Mouse (Mus musculus) embryonic facial prominence, embryonic 10.5 days (tissue): Measurements from ENCODE around the gene Ubr7. TPM values are rescaled to one million over a fixed set of nuclear protein-coding genes. Genes with fewer than 3 reads are reported as not detected.

Experiments used
- DNase-seq: peaks from one replicate; pipeline ENCODE4 v3.0.0-alpha.2; 2017; ENCODE audit warnings: low spot score
- H3K27ac ChIP-seq: fragments of 300-500 bp; sonication (generic); replicated peaks from 2 replicates; pipeline ENCODE4 v1.5.1; 2016; ENCODE audit warnings: mild to moderate bottlenecking
- H3K27me3 ChIP-seq: fragments of 300-500 bp; sonication (generic); replicated peaks from 2 replicates; pipeline ENCODE4 v1.6.1; 2016; ENCODE audit warnings: low read depth, mild to moderate bottlenecking; ENCODE audit not compliant: poor library complexity, severe bottlenecking
- H3K36me3 ChIP-seq: fragments of 300-500 bp; sonication (generic); replicated peaks from 2 replicates; pipeline ENCODE4 v1.6.1; 2016; ENCODE audit warnings: mild to moderate bottlenecking, moderate library complexity
- H3K4me1 ChIP-seq: fragments of 300-500 bp; sonication (generic); 2 replicates; pipeline ENCODE4 v1.6.1; 2016
- H3K4me3 ChIP-seq: fragments of 300-500 bp; sonication (generic); 2 replicates; pipeline ENCODE4 v1.5.1; 2016; ENCODE audit warnings: mild to moderate bottlenecking, moderate library complexity
- H3K9me3 ChIP-seq: fragments of 300-500 bp; sonication (generic); 2 replicates; pipeline ENCODE4 v1.6.1; 2016; ENCODE audit warnings: mild to moderate bottlenecking
- WGBS: fragments of 180-500 bp; shearing (Covaris S2); methylation state at CpG from one replicate; pipeline ENCODE4 v1.1.7; 2016; 5-methylcytosine and 5-hydroxymethylcytosine counted together
- polyA plus RNA-seq: library from polyadenylated mRNA; unstranded; fragments of >200 nt; fragmentation: Nextera tagmentation; extraction: Ambion mirVana; gene quantifications from 2 replicates; pipeline ENCODE4 v1.2.1, GENCODE M21; 2016

The Ubr7 gene
- polyA plus RNA-seq: 53.1 and 58.9 TPM in 2 replicates

DNA sequence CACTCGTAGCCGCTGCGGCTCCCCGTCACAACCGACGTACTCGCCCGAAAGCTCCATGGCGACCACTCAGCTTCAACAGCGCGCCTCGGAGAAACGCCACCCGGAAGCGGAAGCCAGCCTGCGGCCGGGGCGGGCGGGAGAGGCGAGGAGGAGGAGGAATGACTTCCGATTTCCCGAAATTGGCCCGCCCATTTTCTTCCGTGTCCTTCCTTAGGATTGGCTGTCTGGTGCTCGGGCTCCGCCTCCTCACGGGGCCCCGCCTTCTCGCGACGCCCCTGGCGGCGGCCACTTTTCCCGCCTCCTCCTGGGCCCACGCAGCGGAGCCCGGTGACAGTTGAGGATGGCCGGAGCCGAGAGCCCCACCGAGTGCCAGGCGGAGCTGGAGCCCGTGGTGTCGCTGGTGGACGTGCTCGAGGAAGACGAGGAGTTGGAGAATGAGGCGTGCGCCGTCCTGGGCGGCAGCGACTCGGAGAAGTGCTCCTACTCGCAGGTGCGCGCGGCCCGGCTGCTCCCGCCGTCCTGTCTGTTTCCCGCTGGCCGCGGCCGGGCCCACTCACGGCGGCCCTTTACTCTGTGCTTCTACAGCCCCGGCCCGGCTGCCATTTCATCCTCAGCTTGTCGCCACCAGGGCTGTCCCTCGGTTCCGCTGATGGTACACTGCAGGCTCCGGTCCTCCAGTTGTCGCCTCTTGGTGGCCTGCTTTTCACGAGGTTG lies at the start of gene Ubr7, which contains the start of the genes Gm28051 and Gon7:
Gene Ubr7 (plus strand): TSS at position 279 of the 714 bp plus-strand sequence.
Gene Gm28051 (minus strand): TSS at position 77 of the 714 bp plus-strand sequence.
Gene Gon7 (minus strand): TSS at position 115 of the 714 bp plus-strand sequence.
- peak within 1 kb of the TSS; percentile 93 for H3K27ac ChIP-seq
- peak; percentile 98 for DNase-seq
- H3K36me3 ChIP-seq: peaks cover 42% of the 10 kb centered on the region
- H3K27me3 ChIP-seq: no peaks in the 10 kb centered on the region
- no peaks in the 10 kb centered on the region for H3K9me3 ChIP-seq
- H3K4me3 ChIP-seq: peak within 1 kb of the TSS; percentile 81
- under 1% methylated on average over 73 of the region's 73 CpGs for WGBS
- peaks cover 27% of the 10 kb centered on the region for H3K4me1 ChIP-seq

DNA sequence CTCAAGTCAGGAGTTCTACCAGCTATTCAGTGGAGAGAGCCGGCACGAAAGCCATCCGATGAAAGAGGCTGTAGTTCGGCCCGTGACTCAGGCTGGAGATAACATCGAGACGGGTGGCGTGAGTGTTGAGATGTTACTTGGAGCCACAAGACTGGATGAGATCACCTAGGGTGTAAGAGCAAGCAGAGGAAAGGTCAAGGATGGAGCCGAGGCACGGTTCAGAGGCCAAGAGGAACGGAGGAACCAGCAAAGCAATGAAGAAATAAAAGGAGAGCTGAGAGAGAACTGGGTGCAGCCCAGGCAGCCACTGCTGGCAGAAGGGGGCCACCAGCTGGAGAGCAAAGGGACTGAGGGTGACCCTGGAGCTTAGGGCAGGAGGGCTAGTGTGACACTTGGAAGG lies 49.5 kb upstream of the Ubr7 start:
- no peaks in the 10 kb centered on the region for H3K9me3 ChIP-seq
- no peak for DNase-seq
- peaks cover 41% of the 10 kb centered on the region for H3K4me1 ChIP-seq
- no peaks in the 10 kb centered on the region for H3K36me3 ChIP-seq
- WGBS: 85% methylated on average over 11 of the region's 11 CpGs
- no peak overlapping the region for H3K4me3 ChIP-seq
- H3K27me3 ChIP-seq: peaks cover 20% of the 10 kb centered on the region
- no peak overlapping the region for H3K27ac ChIP-seq

DNA sequence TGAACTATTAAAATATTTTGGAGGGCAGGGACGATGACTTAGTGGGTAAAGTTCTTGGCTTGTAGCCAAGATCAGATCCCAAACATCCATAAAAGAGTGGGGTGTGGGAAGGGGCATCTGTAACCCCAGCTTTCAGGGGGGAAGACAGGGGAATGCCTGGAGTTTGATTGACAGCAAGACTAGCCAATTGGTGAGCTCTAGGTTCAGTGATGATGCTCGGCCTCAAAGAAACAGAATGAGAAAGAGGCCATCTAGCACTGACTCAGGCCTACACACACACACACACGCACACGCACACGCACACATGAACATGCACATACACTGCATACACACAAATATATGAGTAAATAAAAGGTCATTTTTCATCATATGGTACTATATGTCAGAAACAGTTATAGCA lies 47.9 kb upstream of the Ubr7 start:
- DNase-seq: no peak
- 89% methylated on average over 5 of the region's 5 CpGs for WGBS
- Histone ChIP-seq H3K27ac (no peak overlapping the region), H3K27me3 (peaks cover 11% of the 10 kb centered on the region; the same call in 1 of the 2 replicates), H3K4me1 (peaks cover 27% of the 10 kb centered on the region), H3K36me3 (no peaks in the 10 kb centered on the region), H3K9me3 (no peaks in the 10 kb centered on the region), H3K4me3 (no peak overlapping the region)

DNA sequence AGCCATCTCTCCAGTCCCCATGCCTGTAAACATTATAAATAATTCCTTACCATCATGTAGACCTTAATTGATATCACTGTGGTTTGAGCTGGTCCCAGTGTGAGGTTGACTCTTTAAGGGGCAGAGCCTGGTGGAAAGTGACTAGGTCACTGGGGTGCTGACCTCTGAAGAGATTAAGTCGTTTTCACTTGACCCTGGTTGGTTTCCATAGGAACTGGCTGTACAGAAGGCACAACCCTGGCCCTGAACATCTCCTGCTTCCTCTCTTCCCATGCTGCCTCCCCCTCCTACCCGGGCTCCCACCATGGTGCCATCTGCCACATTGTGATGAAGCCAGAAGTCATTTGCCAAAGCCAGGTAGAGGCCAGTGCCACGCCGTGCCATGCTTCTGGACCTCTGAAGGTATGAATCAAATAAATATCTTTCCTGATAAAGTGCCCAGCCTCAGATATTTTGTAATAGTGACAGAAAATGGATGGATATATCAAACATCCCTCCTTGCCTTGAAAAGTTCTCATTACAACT lies 46.9 kb upstream of the Ubr7 start:
- no peaks in the 10 kb centered on the region for H3K9me3 ChIP-seq
- 55% methylated on average over 4 of the region's 4 CpGs for WGBS
- peaks cover 11% of the 10 kb centered on the region; the same call in 1 of the 2 replicates for H3K27me3 ChIP-seq
- no peak overlapping the region for H3K27ac ChIP-seq
- H3K4me1 ChIP-seq: peaks cover 18% of the 10 kb centered on the region
- no peak for DNase-seq
- no peak overlapping the region for H3K4me3 ChIP-seq
- H3K36me3 ChIP-seq: no peaks in the 10 kb centered on the region

DNA sequence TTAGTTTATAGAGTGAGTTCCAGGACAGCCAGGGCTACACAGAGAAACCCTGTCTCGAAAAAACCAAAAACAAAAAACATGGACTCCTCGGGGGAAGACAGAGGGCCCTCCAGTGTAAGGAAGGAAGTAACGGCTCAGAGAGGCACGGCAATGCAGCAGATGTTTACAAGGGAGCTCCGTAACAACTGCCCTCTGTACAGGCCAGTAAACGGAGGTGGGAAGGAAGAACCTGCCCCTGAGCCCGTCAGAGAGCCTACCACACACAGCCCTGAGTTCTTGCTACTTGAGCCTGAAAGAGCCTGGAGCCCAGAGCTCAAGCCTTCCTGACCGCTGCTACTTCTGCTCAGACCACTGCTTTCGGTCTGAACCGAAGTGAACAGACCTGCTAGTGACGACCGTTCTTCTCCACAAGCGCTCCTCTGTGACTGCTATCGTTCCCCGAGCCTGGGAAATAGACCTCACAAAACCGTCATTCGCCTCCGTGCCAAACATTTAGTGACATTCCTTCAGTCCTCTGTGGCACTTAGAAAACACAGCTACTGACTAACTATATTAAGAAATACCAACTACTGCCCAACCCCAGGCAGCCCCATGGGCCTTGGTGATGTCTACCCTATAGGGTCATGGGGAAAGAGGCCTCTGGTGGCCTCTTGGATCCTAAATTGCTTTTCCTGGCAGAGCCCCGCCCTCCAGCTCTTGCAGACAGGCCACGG lies 44.5 kb upstream of the Ubr7 start:
- 74% methylated on average over 20 of the region's 20 CpGs for WGBS

DNA sequence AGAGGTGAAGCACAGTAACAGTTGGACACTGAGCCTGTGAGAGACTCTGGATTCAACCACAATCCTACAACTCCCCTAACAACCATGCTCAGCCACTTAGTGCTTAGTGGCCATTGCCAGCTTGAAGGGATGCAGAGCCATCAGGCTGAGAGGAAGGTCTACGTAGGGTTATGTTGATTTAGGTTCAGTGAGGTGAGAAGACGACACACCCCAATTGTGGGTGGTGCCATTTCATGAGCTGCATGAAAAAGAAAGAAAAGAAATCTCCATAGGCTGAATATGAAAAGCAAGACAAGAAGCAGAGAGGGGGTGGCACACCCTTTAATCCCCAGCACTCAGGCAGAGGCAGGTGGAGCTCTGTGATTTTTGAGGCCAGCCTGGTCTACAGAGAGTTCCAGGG lies 43.7 kb upstream of the Ubr7 start:
- no peaks in the 10 kb centered on the region for H3K9me3 ChIP-seq
- H3K36me3 ChIP-seq: no peaks in the 10 kb centered on the region
- no peaks in the 10 kb centered on the region for H3K27me3 ChIP-seq
- DNase-seq: no peak
- 79% methylated on average over 2 of the region's 2 CpGs for WGBS
- H3K27ac ChIP-seq: no peak overlapping the region
- H3K4me1 ChIP-seq: peaks cover 13% of the 10 kb centered on the region
- H3K4me3 ChIP-seq: no peak overlapping the region

More for the DNA sequence above, 44.5 kb upstream of the Ubr7 start:
- DNase-seq: no peak
- H3K36me3 ChIP-seq: no peaks in the 10 kb centered on the region
- H3K4me3 ChIP-seq: no peak overlapping the region
- no peak overlapping the region for H3K27ac ChIP-seq
- H3K4me1 ChIP-seq: peaks cover 13% of the 10 kb centered on the region
- H3K27me3 ChIP-seq: no peaks in the 10 kb centered on the region
- H3K9me3 ChIP-seq: no peaks in the 10 kb centered on the region

DNA sequence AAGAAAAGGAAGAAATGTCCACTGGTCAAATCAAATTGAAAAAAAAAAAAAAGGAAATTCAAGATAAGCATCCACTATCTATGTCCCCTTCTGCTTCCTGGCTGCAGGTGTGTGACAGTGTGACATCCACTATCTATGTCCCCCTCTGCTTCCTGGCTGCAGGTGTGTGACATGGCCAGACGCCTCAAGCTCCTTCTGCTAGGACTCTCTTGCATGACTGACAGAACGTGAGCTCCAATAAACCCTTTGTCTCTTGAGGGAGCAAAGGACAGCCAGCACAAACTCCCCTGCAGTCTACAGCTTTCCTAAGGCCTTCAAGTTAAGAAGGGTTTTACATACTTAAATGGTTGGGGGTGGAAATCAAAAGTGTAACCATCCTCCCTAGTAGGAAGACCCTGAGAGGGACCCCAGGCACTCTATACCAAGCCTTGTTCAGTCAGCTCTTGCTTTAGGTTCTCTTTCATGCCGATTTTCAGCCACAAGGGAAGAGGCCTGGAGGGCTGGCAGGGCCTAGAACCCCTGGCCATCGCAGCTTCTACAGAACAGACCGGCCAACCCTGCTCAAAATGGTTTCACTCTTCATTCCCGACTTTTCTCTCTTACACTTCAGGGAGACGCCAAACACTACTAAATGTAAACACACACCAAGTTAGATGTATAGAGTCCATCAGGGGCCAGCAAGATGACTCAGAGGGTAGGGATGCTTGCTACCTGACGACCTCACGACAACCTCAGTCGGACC lies 42.9 kb upstream of the Ubr7 start:
- Histone ChIP-seq H3K27ac (no peak overlapping the region), H3K9me3 (no peaks in the 10 kb centered on the region), H3K36me3 (no peaks in the 10 kb centered on the region), H3K27me3 (no peaks in the 10 kb centered on the region), H3K4me3 (no peak overlapping the region), H3K4me1 (peaks cover 19% of the 10 kb centered on the region)
- DNase-seq: no peak
- 84% methylated on average over 10 of the region's 10 CpGs for WGBS

DNA sequence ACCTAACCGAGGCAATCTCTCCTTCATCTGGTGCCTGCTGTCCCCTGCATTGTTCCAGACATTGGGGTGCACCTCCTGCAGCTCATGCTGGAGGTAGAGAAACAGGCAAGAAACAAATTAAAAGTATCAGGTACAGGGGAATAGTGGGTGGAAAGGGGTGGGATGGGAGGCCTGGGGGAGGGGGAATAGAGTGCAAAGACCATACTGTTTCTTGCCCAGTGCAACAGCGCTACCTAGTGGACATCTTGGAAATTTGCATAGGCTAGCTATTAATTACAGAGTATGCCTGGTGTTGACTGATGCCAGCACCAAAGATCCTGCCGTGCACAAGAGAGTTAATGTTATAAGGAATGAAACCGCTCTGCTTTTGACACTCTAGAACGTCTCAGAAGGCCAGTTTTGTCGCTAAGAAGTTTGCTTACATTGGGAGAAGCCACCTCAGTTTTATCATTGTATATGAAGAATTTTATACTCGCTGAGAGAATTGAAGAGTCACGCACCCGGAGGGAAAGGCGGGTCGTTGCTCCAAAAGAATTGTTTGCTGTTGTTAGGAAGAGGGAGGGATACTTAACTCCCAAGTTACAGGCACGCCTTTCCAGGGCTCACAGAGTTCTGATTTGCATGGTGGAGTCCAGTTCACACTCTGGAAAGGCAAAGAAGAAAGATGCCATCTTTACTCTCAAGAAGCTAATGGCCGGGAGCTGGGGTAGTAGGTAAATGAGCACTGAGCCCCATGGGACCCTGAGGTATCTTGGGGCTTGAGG lies 38.0 kb upstream of the Ubr7 start:
- Histone ChIP-seq H3K27me3 (no peaks in the 10 kb centered on the region), H3K9me3 (no peaks in the 10 kb centered on the region), H3K4me1 (peaks cover 17% of the 10 kb centered on the region), H3K4me3 (no peak overlapping the region), H3K27ac (no peak overlapping the region), H3K36me3 (no peaks in the 10 kb centered on the region)
- peak; percentile 71 for DNase-seq
- WGBS: 31% methylated on average over 13 of the region's 13 CpGs

DNA sequence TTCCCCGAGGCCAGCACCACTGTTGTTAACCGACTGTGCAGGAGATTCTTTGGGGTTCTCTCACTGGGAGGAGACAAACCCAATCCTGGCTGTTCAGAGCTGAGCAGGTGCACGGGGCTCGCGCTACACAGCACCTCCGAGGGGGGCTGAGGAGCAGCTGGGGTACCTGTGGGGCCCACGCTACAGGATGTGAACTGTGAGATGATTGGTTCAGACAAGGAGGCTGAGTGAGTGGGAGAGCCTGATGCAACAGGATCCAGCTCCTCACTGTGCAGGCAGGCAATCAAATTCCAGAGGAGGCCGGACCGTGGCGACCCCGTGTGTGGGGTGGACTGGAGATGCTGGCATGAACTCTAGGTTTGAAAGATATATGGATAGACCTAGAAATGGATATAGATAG lies 35.3 kb upstream of the Ubr7 start:
- Histone ChIP-seq H3K9me3 (no peaks in the 10 kb centered on the region), H3K4me1 (peaks cover 17% of the 10 kb centered on the region), H3K36me3 (no peaks in the 10 kb centered on the region), H3K27ac (peak overlapping the region; percentile 40; the same call in 1 of the 2 replicates), H3K27me3 (no peaks in the 10 kb centered on the region), H3K4me3 (no peak overlapping the region)
- DNase-seq: no peak
- WGBS: 64% methylated on average over 11 of the region's 11 CpGs

DNA sequence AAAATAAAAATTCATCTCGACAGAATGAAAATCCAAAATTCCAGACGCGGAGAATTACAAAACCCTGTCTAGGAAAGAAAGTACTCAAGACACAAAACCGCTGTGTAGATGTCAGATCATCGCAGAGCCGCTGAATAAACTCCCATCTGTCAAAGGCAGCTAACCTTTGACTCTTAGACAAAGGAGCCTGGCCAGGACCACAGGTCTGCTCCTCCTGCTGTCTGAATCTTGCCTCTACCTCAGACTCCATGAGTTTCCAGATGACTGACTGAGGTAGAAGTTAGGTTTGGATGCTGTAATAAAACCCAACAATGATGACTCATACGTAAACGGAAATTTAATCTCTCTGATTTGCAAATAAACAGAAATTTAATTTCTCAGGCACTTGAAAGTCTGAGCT lies 34.8 kb upstream of the Ubr7 start:
- 72% methylated on average over 8 of the region's 8 CpGs for WGBS
- Histone ChIP-seq H3K27ac (no peak overlapping the region), H3K4me3 (no peak overlapping the region), H3K4me1 (peaks cover 17% of the 10 kb centered on the region), H3K27me3 (no peaks in the 10 kb centered on the region), H3K36me3 (no peaks in the 10 kb centered on the region), H3K9me3 (no peaks in the 10 kb centered on the region)
- no peak for DNase-seq

DNA sequence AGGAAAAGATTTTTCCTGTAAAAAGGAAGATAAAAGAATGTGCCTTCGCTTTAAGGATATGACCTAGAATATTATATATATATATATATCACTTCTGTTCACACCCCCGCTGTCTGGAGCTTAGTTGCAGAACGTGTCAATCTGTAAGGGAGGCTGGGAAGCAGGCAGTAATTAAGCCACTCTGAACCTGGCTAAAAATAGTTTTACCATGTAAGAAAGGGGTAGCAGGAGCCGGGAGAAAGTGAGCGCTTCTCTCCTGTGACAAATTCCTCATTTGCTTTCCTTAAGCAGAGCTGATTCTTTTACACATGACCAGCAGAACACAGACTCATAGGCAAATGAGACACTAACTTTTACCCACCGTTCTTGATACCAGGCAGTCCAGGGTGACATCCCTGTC lies 33.9 kb upstream of the Ubr7 start:
- Histone ChIP-seq H3K4me3 (no peak overlapping the region), H3K27me3 (no peaks in the 10 kb centered on the region), H3K9me3 (no peaks in the 10 kb centered on the region), H3K36me3 (no peaks in the 10 kb centered on the region), H3K4me1 (peaks cover 17% of the 10 kb centered on the region), H3K27ac (no peak overlapping the region)
- DNase-seq: no peak
- WGBS: 77% methylated on average over 6 of the region's 6 CpGs

DNA sequence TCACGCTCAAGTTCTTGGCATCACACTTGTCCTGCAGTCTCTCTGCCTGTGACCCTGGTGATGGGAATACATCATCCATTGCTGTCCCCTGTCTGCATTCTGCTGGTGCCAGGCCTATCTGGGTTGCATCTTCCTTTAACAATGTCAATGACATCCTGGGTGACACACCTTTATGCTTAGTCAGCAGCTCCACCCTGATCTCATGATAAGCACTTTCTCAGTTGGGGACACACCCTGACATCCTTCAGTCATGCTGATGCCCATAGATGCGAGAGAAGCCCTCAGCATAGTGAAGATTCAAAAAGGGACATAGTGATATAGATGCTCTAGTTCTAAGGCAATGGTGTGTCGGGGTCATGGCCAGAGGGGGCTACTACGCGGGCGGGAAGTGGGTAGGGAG lies 32.6 kb upstream of the Ubr7 start:
- 91% methylated on average over 6 of the region's 6 CpGs for WGBS

More for the DNA sequence above, 32.6 kb upstream of the Ubr7 start:
- H3K4me1 ChIP-seq: peaks cover 18% of the 10 kb centered on the region
- DNase-seq: no peak
- no peak overlapping the region for H3K27ac ChIP-seq
- no peak overlapping the region for H3K4me3 ChIP-seq
- no peaks in the 10 kb centered on the region for H3K27me3 ChIP-seq
- no peaks in the 10 kb centered on the region for H3K9me3 ChIP-seq
- no peaks in the 10 kb centered on the region for H3K36me3 ChIP-seq
